Mouse (Mus musculus) erythroblast, embryonic 14.5 days (primary cell): ENCODE results near the gene Sft2d2.

Source experiments
- GATA1 ChIP-seq: IDR thresholded peaks from 2 replicates; pipeline ENCODE4 v1.6.1; 2012; ENCODE audit warnings: low read length, inconsistent platforms, mixed read lengths
- TAL1 ChIP-seq: IDR thresholded peaks from 3 replicates; pipeline ENCODE4 v1.6.1; 2012; ENCODE audit warnings: low read length, inconsistent platforms, mixed read lengths

DNA sequence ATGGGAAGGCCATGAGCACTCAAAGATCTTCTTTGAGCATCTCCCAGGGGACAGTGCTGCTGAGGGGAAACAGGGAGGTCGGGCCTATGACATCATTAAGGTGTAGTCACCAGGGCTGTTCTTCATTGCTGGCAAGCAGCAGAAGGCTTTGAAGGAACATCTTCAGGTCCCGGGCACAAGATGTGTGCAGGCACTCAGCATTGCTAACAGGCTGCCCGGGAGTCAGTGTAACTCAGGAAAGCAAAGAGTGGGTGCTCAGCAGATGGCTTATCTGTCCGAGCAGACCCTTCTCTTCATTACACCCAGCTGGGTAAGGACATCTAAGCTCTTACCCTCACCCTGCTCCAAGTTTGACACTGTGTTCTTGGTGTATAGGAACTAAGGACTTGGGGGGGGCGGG, 14.9 kb downstream of the Sft2d2 start:
- no peak for TF ChIP-seq TAL1
- TF ChIP-seq GATA1, result no peak
